Mouse (Mus musculus): ENCODE data around the gene Gm13871. TPM values are rescaled to one million over a fixed set of nuclear protein-coding genes. Genes with fewer than 3 reads are reported as not detected.

Gm13871 gene
- total RNA-seq (2023), result not detected

GRCm38 (mm10) chr4:73905853-73906252 lies at the start of gene Gm13871:
TSS of gene Gm13871 (minus strand) at chr4:73905953.

GRCm38 (mm10) chr4:73950375-73950896 lies 44.7 kb upstream of the Gm13871 start, which contains the start of gene 2310002L09Rik:
TSS of gene 2310002L09Rik (minus strand) at chr4:73950846.

GRCm38 (mm10) chr4:73920660-73921059 lies 14.9 kb upstream of the Gm13871 start, which contains the start of gene Gm11756:
TSS of gene Gm11756 (minus strand) at chr4:73920760.

DNA sequence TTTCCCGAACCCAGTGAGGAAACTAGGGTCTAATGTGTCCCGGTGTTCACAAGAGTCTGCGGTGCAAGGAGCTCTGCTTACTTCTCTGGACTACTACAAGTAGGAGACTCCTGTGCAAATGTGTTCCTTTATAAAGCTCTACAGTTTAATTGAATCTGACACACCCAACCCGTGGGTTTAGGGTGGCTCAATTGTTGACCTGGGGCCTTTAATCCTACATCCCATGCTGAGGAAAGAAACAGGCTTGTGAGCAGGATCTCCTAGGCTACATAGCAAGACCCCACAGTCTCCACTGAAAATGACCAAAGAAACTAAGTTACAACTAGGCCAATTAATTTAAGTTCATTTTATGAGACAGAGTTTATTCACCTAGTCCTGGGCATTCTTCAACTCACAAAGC lies 14.7 kb downstream of the Gm13871 start, which contains the start of gene Gm11757:
Gene Gm11757, minus strand, starts transcription at position 101 of the 400 bp plus-strand sequence.

GRCm38 (mm10) chr4:73876166-73876565 lies 29.6 kb downstream of the Gm13871 start, which contains the start of gene Gm11758:
TSS of gene Gm11758 (minus strand) at chr4:73876266.

Other genes with a start within 250 kb of the Gm13871 start
- gene Gm11239, start 237.6 kb downstream of the Gm13871 start, total RNA-seq (2023), result not detected
- not detected for gene Gm428, start 222.4 kb downstream of the Gm13871 start, total RNA-seq (2023)
- not detected for gene Rasef, start 115.0 kb downstream of the Gm13871 start, total RNA-seq (2023)
- gene Gm11758, start 29.7 kb downstream of the Gm13871 start, total RNA-seq (2023), result not detected
- gene Gm11757, start 14.8 kb downstream of the Gm13871 start, total RNA-seq (2023), result not detected
- gene Gm11756, start 14.8 kb upstream of the Gm13871 start, total RNA-seq (2023), result not detected
- gene 2310002L09Rik, start 44.9 kb upstream of the Gm13871 start, total RNA-seq (2023), result not detected
- gene Frmd3, start 107.5 kb upstream of the Gm13871 start, total RNA-seq (2023), result not detected